ENCODE assay signal across 9 mouse cellular contexts in genomic region chr6:93167281-93167680, GRCm38 (mm10).
DNase-seq lines count a peak whose midpoint lies in the region; ATAC-seq lines count a peak whose summit lies in the region.
"Had no signal": no experiment of that assay in that cellular context is flagged by ENCODE, and none has a peak within 500 bp of the region (broad histone marks: within the 10 kb centered on the region; RNA-seq: fewer than 3 reads in every experiment).

No protein-coding gene starts in this region.

- DNase-seq in forebrain, embryonic 10.5 days (ENCODE audit: extremely low spot score, low spot score), result peak; percentile 17
- DNase-seq in midbrain, embryonic 10.5 days (ENCODE audit: low spot score), result peak; percentile 14
- DNase-seq in midbrain, embryonic 11.5 days (ENCODE audit: low spot score, missing footprints), result no peak

- H3K27me3 ChIP-seq in forebrain, embryonic 10.5 days (ENCODE audit: poor library complexity, severe bottlenecking), result no peaks in the 10 kb centered on the region
- H3K27me3 ChIP-seq in forebrain, embryonic 12.5 days, result no peaks in the 10 kb centered on the region
- H3K27me3 ChIP-seq in midbrain, embryonic 10.5 days (ENCODE audit: low read depth, poor library complexity, severe bottlenecking), result no peaks in the 10 kb centered on the region
- no peaks in the 10 kb centered on the region for H3K27me3 ChIP-seq in midbrain, embryonic 11.5 days (ENCODE audit: control insufficient read depth, insufficient read depth, low read length)
- peaks cover 8% of the 10 kb centered on the region; the same call in 1 of the 2 replicates for H3K27me3 ChIP-seq in heart, embryonic 13.5 days (replicated peaks)
- no peaks in the 10 kb centered on the region for H3K27me3 ChIP-seq in limb, embryonic 15.5 days
- H3K27me3 ChIP-seq: hindbrain, embryonic 15.5 days had no signal

- H3K9me3 ChIP-seq in forebrain, embryonic 10.5 days, result no peaks in the 10 kb centered on the region
- no peaks in the 10 kb centered on the region for H3K9me3 ChIP-seq in forebrain, embryonic 12.5 days
- no peaks in the 10 kb centered on the region for H3K9me3 ChIP-seq in midbrain, embryonic 10.5 days (replicated peaks)
- H3K9me3 ChIP-seq in midbrain, embryonic 11.5 days (ENCODE audit: control insufficient read depth, low read length), result no peaks in the 10 kb centered on the region
- no peaks in the 10 kb centered on the region for H3K9me3 ChIP-seq in heart, embryonic 13.5 days
- H3K9me3 ChIP-seq in limb, embryonic 15.5 days, result no peaks in the 10 kb centered on the region
- H3K9me3 ChIP-seq: hindbrain, embryonic 15.5 days had no signal

- no peaks in the 10 kb centered on the region for H3K36me3 ChIP-seq in forebrain, embryonic 10.5 days (replicated peaks)
- no peaks in the 10 kb centered on the region for H3K36me3 ChIP-seq in forebrain, embryonic 12.5 days (replicated peaks)
- no peaks in the 10 kb centered on the region for H3K36me3 ChIP-seq in midbrain, embryonic 10.5 days
- H3K36me3 ChIP-seq in midbrain, embryonic 11.5 days (ENCODE audit: control insufficient read depth, insufficient read depth, low read length), result no peaks in the 10 kb centered on the region
- no peaks in the 10 kb centered on the region for H3K36me3 ChIP-seq in heart, embryonic 13.5 days
- no peaks in the 10 kb centered on the region for H3K36me3 ChIP-seq in limb, embryonic 15.5 days
- H3K36me3 ChIP-seq: hindbrain, embryonic 15.5 days had no signal

- H3K4me3 ChIP-seq in forebrain, embryonic 10.5 days, result no peak overlapping the region
- no peak overlapping the region for H3K4me3 ChIP-seq in forebrain, embryonic 12.5 days (replicated peaks)
- no peak overlapping the region for H3K4me3 ChIP-seq in midbrain, embryonic 10.5 days
- H3K4me3 ChIP-seq in midbrain, embryonic 11.5 days (ENCODE audit: low read depth, low read length), result no peak overlapping the region
- H3K4me3 ChIP-seq in heart, embryonic 13.5 days, result no peak overlapping the region
- no peak overlapping the region for H3K4me3 ChIP-seq in limb, embryonic 15.5 days
- H3K4me3 ChIP-seq: hindbrain, embryonic 15.5 days had no signal

- H3K9ac ChIP-seq in forebrain, embryonic 12.5 days, result no peak overlapping the region
- H3K9ac ChIP-seq in midbrain, embryonic 11.5 days (ENCODE audit: low read length), result no peak overlapping the region
- no peak overlapping the region for H3K9ac ChIP-seq in heart, embryonic 13.5 days
- H3K9ac ChIP-seq in limb, embryonic 15.5 days, result no peak overlapping the region
- H3K9ac ChIP-seq: hindbrain, embryonic 15.5 days had no signal

- no peak overlapping the region for H3K4me2 ChIP-seq in forebrain, embryonic 12.5 days
- no peak overlapping the region for H3K4me2 ChIP-seq in midbrain, embryonic 11.5 days
- H3K4me2 ChIP-seq in heart, embryonic 13.5 days, result no peak overlapping the region
- no peak overlapping the region for H3K4me2 ChIP-seq in limb, embryonic 15.5 days
- H3K4me2 ChIP-seq: hindbrain, embryonic 15.5 days had no signal

- H3K27ac ChIP-seq in forebrain, embryonic 10.5 days, result peak overlapping the region; percentile 67; the same call in 1 of the 2 replicates
- H3K27ac ChIP-seq in forebrain, embryonic 12.5 days, result no peak overlapping the region
- no peak overlapping the region for H3K27ac ChIP-seq in midbrain, embryonic 10.5 days (replicated peaks)
- H3K27ac ChIP-seq in midbrain, embryonic 11.5 days (ENCODE audit: low read depth, low read length), result no peak overlapping the region
- H3K27ac ChIP-seq in heart, embryonic 13.5 days (replicated peaks), result 0 out of 2 replicates have a peak overlapping the region, but pooled peaks have one; percentile 10
- H3K27ac ChIP-seq in limb, embryonic 15.5 days, result peak overlapping the region; percentile 33; the same call in 1 of the 2 replicates
- H3K27ac ChIP-seq: hindbrain, embryonic 15.5 days had no signal

- peaks cover 19% of the 10 kb centered on the region for H3K4me1 ChIP-seq in forebrain, embryonic 10.5 days
- peaks cover 6% of the 10 kb centered on the region; the same call in 1 of the 2 replicates for H3K4me1 ChIP-seq in forebrain, embryonic 12.5 days
- H3K4me1 ChIP-seq in midbrain, embryonic 10.5 days, result peaks cover 14% of the 10 kb centered on the region
- peaks cover 3% of the 10 kb centered on the region; the same call in 1 of the 2 replicates for H3K4me1 ChIP-seq in midbrain, embryonic 11.5 days (ENCODE audit: control insufficient read depth, insufficient read depth, low read length)
- H3K4me1 ChIP-seq in heart, embryonic 13.5 days, result peaks cover 35% of the 10 kb centered on the region
- H3K4me1 ChIP-seq in limb, embryonic 15.5 days, result peaks cover 15% of the 10 kb centered on the region
- H3K4me1 ChIP-seq: hindbrain, embryonic 15.5 days had no signal

- 29% methylated on average over 7 of the region's 7 CpGs for WGBS in forebrain, embryonic 10.5 days
- 46% methylated on average over 7 of the region's 7 CpGs for WGBS in forebrain, embryonic 12.5 days
- 37% methylated on average over 7 of the region's 7 CpGs for WGBS in midbrain, embryonic 10.5 days
- 39% methylated on average over 7 of the region's 7 CpGs for WGBS in midbrain, embryonic 11.5 days
- 25% methylated on average over 7 of the region's 7 CpGs for WGBS in heart, embryonic 13.5 days
- WGBS in limb, embryonic 15.5 days, result 28% methylated on average over 7 of the region's 7 CpGs

- ATAC-seq in forebrain, embryonic 12.5 days (ENCODE audit: low FRiP score), result no peak
- no peak for ATAC-seq in midbrain, embryonic 11.5 days (ENCODE audit: low FRiP score)
- ATAC-seq in heart, embryonic 13.5 days (ENCODE audit: extremely low read depth, insufficient number of reproducible peaks, low FRiP score, low TSS enrichment), result no peak
- ATAC-seq in limb, embryonic 15.5 days (ENCODE audit: insufficient number of reproducible peaks, low FRiP score, low TSS enrichment, low read depth), result no peak
- no peak for ATAC-seq in megakaryocyte progenitor cell, adult 5-6 weeks (replicated peaks; ENCODE audit: poor library complexity)
- ATAC-seq in frontal cortex, adult (ENCODE audit: low TSS enrichment), result no peak

Comparison
In these comparisons a context has a peak if more than half of its experiments do, and no peak if none do; other contexts are left out.
1. H3K27ac ChIP-seq: peak in forebrain, embryonic 10.5 days (single experiment), heart, embryonic 13.5 days (single experiment) and limb, embryonic 15.5 days (single experiment); none in forebrain, embryonic 12.5 days (single experiment), midbrain, embryonic 10.5 days (single experiment) and midbrain, embryonic 11.5 days (single experiment).